Mouse (Mus musculus): ENCODE measurements around the gene Ankrd34c. TPM values are rescaled to one million over a fixed set of nuclear protein-coding genes. Genes with fewer than 3 reads are reported as not detected.

Gene Ankrd34c
- total RNA-seq (2023) = not detected

DNA sequence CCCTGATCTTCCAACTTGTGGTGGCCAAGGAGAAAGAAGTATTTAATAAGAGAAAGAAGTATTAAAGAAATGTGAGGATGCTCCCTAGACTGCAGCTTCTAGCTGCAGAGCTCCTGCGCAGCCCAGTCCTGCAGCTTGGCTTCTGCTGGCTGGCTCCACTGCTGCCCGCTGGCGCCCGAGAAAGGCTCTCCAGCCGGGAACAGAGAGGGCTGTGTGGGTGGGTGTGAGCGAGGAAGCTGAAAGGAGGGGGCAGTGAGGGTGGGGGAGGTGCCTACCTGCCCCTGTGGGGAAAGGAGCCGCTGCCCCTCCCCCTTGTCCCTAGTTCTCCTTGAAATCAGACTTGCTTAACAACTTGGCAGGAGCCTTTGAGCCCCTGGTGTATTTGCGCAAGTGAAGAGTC is at the start of gene Ankrd34c:
Gene Ankrd34c (minus strand): TSS at position 181 of the 400 bp plus-strand sequence.

GRCm38 (mm10) chr9:89704265-89705196 is 33.7 kb downstream of the Ankrd34c start, which contains the start of gene Tmed3:
Gene Tmed3 (minus strand): TSS chr9:89705068.

Other genes starting within 250 kb of the Ankrd34c start
- gene Minar1, start 115.3 kb downstream of the Ankrd34c start, total RNA-seq (2023) = not detected
- 10 to 100 TPM; 80.7 to 85.9 TPM for gene Tmed3, start 33.4 kb downstream of the Ankrd34c start, total RNA-seq (2023)
- not detected for gene Rasgrf1, start 171.4 kb upstream of the Ankrd34c start, total RNA-seq (2023)